Mouse (Mus musculus) hindbrain, embryonic 14.5 days (tissue): ENCODE measurements around the gene Cacna2d2. TPM values are rescaled to one million over a fixed set of nuclear protein-coding genes. Genes with fewer than 3 reads are reported as not detected.
"Not testable (repeated sequence)": the region's sequence is repeated elsewhere in the genome, so short reads cannot be mapped to it uniquely, and the experiment has no call there.

Experiments used
- ATAC-seq: fragments of 200-750 bp; cut with Nextera tagmentation; 2 replicates; pipeline ENCODE4 v1.8.0; 2017; ENCODE audit warnings: moderate number of reproducible peaks, mild to moderate bottlenecking, moderate TSS enrichment, moderate library complexity; ENCODE audit not compliant: low FRiP score
- DNase-seq: peaks from one replicate; pipeline ENCODE4 v3.0.0-alpha.2; 2015; ENCODE audit warnings: low spot score
- H3K27ac ChIP-seq: fragments of 300-500 bp; sonication (generic); 2 replicates; pipeline ENCODE4 v1.5.1; 2014; ENCODE audit warnings: mild to moderate bottlenecking, moderate library complexity
- H3K27me3 ChIP-seq: fragments of 300-500 bp; sonication (generic); 2 replicates; pipeline ENCODE4 v1.6.1; 2014; ENCODE audit warnings: mild to moderate bottlenecking, low read length, mixed read lengths; ENCODE audit not compliant: control insufficient read depth, insufficient read depth
- H3K36me3 ChIP-seq: fragments of 300-500 bp; sonication (generic); replicated peaks from 2 replicates; pipeline ENCODE4 v1.6.1; 2014; ENCODE audit not compliant: control insufficient read depth, insufficient read depth
- H3K4me1 ChIP-seq: fragments of 300-500 bp; sonication (generic); replicated peaks from 2 replicates; pipeline ENCODE4 v1.6.1; 2014; ENCODE audit warnings: antibody characterized with exemption, low read length, mixed read lengths; ENCODE audit not compliant: control insufficient read depth, insufficient read depth
- H3K4me2 ChIP-seq: fragments of 300-500 bp; sonication (generic); replicated peaks from 2 replicates; pipeline ENCODE4 v1.6.1; 2014; ENCODE audit warnings: mild to moderate bottlenecking, moderate library complexity
- H3K4me3 ChIP-seq: fragments of 300-500 bp; sonication (generic); replicated peaks from 2 replicates; pipeline ENCODE4 v1.5.1; 2014; ENCODE audit warnings: mild to moderate bottlenecking, low read length
- H3K9ac ChIP-seq: fragments of 300-500 bp; sonication (generic); 2 replicates; pipeline ENCODE4 v1.6.1; 2014
- H3K9me3 ChIP-seq: fragments of 300-500 bp; sonication (generic); 2 replicates; pipeline ENCODE4 v1.6.1; 2016; ENCODE audit warnings: low read length; ENCODE audit not compliant: control insufficient read depth
- WGBS: fragments of 180-500 bp; shearing (Covaris S2); extraction: QIAGEN DNeasy Blood & Tissue Kit; methylation state at CpG from one replicate; pipeline ENCODE4 v1.1.7; 2014; 5-methylcytosine and 5-hydroxymethylcytosine counted together
- polyA plus RNA-seq: library from polyadenylated mRNA; unstranded; fragments of >200 nt; fragmentation: Nextera tagmentation; extraction: Ambion mirVana; gene quantifications from 2 replicates; pipeline ENCODE4 v1.2.1, GENCODE M21; 2014

Cacna2d2 gene
- polyA plus RNA-seq, 1 experiment from 2014 or later: 7.7 TPM

DNA sequence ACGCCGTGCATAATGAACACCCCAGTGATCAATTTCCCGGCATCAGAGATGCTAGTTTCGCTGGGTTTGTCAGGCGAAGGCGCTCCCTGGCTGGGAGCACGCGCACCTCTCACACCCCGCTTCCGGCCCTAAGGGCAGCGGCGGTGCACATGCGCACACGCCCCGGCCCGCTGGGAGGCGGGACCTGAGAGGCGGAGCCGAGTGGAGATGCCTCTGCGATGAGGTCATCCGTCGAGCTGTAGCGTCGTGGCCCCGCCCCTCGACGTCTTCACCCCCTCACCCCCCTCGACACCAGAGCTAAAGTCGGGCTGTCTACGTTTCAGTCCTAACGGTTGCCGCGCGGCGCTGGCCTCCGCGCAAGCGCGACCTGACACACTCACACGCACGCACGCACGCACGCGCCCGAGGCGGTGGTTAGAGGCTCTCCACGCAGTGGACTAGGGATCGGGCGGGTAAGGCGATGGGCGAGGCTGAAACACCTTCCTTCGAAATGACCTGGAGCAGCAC lies 155.0 kb downstream of the Cacna2d2 start:
- under 1% methylated on average over 53 of the region's 53 CpGs for WGBS
- H3K4me2 ChIP-seq: peak overlapping the region; percentile 75
- H3K4me1 ChIP-seq: peaks cover 37% of the 10 kb centered on the region

DNA sequence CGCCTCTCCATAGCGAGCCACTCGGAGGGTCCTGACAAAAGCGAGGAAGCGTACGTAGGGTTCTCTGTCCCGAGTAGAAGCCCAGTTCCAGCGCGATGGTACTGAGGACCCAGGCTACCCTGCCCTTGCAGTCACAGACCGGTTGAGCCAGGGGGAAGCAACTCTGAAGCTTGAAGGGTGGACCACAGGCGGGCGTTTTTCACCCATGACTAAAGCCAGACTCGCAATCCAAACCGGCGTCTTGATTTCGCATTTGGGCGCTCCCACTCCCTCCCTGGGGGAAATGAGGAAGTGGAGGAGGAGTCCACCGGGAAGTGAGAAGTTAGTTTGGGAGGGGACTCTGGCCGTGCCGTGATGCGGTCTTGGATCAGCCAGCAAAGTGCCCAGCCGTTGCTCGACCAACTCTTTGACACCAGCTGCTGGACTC lies 155.6 kb downstream of the Cacna2d2 start:
- H3K4me2 ChIP-seq: peak overlapping the region; percentile 75
- no peaks in the 10 kb centered on the region for H3K9me3 ChIP-seq
- 0% methylated on average over 23 of the region's 23 CpGs for WGBS
- peaks cover 30% of the 10 kb centered on the region for H3K27me3 ChIP-seq
- peak overlapping the region; percentile 80 for H3K9ac ChIP-seq
- no peak for DNase-seq
- peak overlapping the region; percentile 74 for H3K4me3 ChIP-seq
- ATAC-seq: peak; percentile 32
- peaks cover 37% of the 10 kb centered on the region for H3K4me1 ChIP-seq
- peak overlapping the region; percentile 87 for H3K27ac ChIP-seq
- H3K36me3 ChIP-seq: peaks cover 30% of the 10 kb centered on the region

More for the DNA sequence above, 155.0 kb downstream of the Cacna2d2 start:
- H3K4me3 ChIP-seq: peak overlapping the region; percentile 74
- no peaks in the 10 kb centered on the region for H3K9me3 ChIP-seq
- DNase-seq (peak; percentile 99), ATAC-seq (peak; percentile 93)
- H3K9ac ChIP-seq: peak overlapping the region; percentile 80
- H3K27ac ChIP-seq: peak overlapping the region; percentile 87
- H3K36me3 ChIP-seq: peaks cover 23% of the 10 kb centered on the region
- H3K27me3 ChIP-seq: peaks cover 37% of the 10 kb centered on the region

DNA sequence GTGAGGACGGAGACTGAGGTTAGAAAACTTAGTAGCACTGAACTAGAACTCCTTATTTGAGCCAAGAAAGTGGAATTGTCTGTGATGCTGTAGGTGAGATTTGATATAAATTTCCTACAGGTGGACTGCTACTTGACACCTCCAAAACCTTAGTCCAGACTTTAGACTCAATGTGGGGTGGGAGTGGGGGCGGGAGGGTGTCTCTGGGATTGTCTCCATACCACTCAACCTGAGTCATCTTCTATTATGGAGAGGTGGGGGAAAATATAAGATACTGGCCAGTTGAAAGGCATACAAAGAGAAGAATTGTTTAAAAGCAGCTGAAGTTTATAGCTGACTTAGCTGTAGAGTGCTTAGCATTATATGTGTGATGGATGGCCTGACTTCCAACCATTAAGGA lies 156.3 kb downstream of the Cacna2d2 start:
- 45% methylated on average over 2 of the region's 2 CpGs for WGBS
- H3K9me3 ChIP-seq: no peaks in the 10 kb centered on the region
- H3K9ac ChIP-seq: peak overlapping the region; percentile 80
- peaks cover 36% of the 10 kb centered on the region for H3K36me3 ChIP-seq
- ATAC-seq (no peak), DNase-seq (no peak)
- peaks cover 37% of the 10 kb centered on the region for H3K4me1 ChIP-seq
- H3K4me3 ChIP-seq: peak overlapping the region; percentile 74
- H3K4me2 ChIP-seq: peak overlapping the region; percentile 75
- H3K27ac ChIP-seq: peak overlapping the region; percentile 87; the same call in 1 of the 2 replicates
- peaks cover 24% of the 10 kb centered on the region for H3K27me3 ChIP-seq

DNA sequence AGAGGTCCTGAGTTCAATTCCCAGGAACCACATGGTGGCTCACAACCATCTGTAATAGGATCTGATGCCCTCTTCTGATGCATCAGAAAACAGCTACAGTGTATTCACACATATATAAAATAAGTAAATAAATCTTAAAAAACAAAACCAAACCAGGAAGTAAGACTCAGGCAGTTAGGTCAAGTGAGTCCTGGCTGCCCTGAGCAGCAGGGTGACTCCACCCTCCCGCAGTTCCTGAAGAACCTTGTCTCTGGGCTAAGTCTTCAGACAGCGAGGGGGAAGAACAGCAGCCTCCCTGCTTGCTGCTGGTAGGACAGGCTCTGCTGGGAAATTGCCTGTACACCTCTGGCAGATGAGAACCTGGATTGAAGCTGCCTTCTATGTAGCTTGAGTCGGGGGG lies 156.9 kb downstream of the Cacna2d2 start:
- H3K4me2 ChIP-seq: peak overlapping the region; percentile 75
- H3K36me3 ChIP-seq: peaks cover 43% of the 10 kb centered on the region
- H3K4me1 ChIP-seq: peaks cover 33% of the 10 kb centered on the region
- ATAC-seq (no peak), DNase-seq (no peak)
- WGBS: 91% methylated on average over 3 of the region's 3 CpGs
- H3K9me3 ChIP-seq: no peaks in the 10 kb centered on the region
- 0 out of 2 replicates have a peak overlapping the region, but pooled peaks have one; percentile 74 for H3K4me3 ChIP-seq
- H3K27me3 ChIP-seq: peaks cover 18% of the 10 kb centered on the region
- no peak overlapping the region for H3K27ac ChIP-seq
- H3K9ac ChIP-seq: no peak overlapping the region

DNA sequence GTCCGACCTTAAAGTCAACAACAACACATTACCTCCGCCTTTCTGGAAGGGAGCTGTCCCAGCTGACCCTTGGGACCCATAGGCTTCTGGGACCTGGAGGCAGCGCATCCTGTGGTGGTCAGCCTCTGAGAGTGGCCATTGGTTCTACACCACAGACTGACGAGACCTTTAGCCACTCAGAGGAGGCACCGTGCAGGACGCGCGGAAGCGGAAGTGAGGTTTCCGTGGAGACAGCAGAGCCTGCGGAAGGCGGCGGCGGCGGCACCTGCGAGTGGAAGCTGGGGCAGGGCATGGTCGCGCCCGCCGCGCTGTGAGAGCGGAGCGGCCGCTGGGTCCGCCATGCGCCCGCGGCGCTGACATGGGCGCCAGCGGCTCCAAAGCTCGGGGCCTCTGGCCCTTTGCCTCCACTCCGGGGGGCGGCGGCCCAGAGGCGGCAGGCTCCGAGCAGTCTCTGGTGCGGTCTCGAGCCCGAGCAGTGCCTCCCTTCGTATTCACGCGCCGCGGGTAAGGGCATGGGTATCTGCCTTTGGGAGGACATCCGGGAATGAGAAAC lies 163.7 kb downstream of the Cacna2d2 start, which contains the start of gene Tusc2:
Tusc2 (plus strand) TSS at position 227 of the 553 bp plus-strand sequence.
- ATAC-seq (peak; percentile 94), DNase-seq (peak; percentile 90)
- Histone ChIP-seq H3K4me2 (peak within 1 kb of the TSS; percentile 95), H3K4me3 (peak within 1 kb of the TSS; percentile 75), H3K9ac (peak within 1 kb of the TSS; percentile 76), H3K9me3 (no peaks in the 10 kb centered on the region), H3K36me3 (peaks cover 62% of the 10 kb centered on the region), H3K27me3 (no peaks in the 10 kb centered on the region), H3K4me1 (peaks cover 14% of the 10 kb centered on the region), H3K27ac (peak within 1 kb of the TSS; percentile 55; the same call in 1 of the 2 replicates)
- under 1% methylated on average over 46 of the region's 46 CpGs for WGBS

DNA sequence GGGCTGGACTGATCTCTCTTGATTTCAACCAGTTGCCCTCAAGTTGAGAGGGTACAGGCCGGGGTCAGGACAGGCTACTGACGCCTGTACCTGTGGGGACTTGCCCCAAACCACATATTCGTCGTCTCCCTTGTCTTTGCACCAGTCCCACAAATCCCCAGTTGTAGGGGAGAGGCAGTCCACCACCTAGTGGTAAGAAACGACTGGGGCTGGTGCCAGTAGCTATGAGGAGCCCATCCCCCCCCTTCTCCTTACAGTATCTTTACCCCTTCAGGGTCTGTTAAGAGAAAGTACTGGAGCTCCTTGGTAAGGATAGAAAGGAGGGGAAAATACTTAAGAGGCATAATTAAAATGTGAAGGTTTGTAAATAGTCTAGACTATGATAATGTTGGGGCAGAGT lies 166.1 kb downstream of the Cacna2d2 start:
- peaks cover 25% of the 10 kb centered on the region for H3K4me1 ChIP-seq
- H3K4me2 ChIP-seq, H3K9ac ChIP-seq, H3K4me3 ChIP-seq, ATAC-seq, DNase-seq, H3K27me3 ChIP-seq, H3K9me3 ChIP-seq, H3K27ac ChIP-seq: not testable (repeated sequence)
- WGBS: 57% methylated on average over 5 of the region's 5 CpGs
- peaks cover 41% of the 10 kb centered on the region for H3K36me3 ChIP-seq

DNA sequence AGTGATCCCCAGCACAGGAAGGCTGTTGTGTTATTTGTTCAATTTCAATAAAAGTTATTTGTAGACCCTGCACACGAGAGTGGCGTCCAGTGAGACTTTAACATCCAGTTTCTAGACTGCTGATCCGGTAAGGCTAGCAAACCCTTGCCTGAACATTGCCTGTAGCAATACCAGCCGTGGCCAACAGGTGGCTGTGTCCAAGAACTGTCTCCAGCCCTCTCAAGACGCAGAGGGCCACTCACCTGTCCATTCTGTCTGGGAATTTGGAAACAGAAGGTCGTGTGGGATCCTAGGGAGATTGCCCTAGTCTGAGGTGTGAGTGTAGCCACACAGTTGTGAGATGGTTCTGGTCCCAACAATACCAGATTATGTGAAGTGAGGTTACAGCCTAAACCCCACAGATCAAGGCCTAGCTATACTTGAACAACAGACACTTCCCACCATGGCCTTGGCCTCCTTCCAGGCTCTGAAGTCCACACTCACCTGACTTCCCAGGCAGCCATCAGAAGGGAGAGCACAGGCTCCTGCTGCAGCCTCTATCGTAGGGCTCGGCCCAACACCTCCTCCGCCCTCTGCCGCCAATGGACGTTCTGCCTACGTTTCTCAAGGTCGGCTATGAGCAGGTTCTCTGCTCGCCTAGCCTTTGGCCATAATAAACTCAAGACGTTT lies 166.8 kb downstream of the Cacna2d2 start:
- H3K4me1 ChIP-seq: peaks cover 31% of the 10 kb centered on the region
- 61% methylated on average over 15 of the region's 15 CpGs for WGBS
- H3K36me3 ChIP-seq: peaks cover 41% of the 10 kb centered on the region
- ATAC-seq (no peak), DNase-seq (peak; percentile 73)
- H3K9me3 ChIP-seq: no peaks in the 10 kb centered on the region
- no peak overlapping the region for H3K4me3 ChIP-seq
- H3K27ac ChIP-seq: no peak overlapping the region
- no peak overlapping the region for H3K9ac ChIP-seq
- peak overlapping the region; percentile 13 for H3K4me2 ChIP-seq
- no peaks in the 10 kb centered on the region for H3K27me3 ChIP-seq

DNA sequence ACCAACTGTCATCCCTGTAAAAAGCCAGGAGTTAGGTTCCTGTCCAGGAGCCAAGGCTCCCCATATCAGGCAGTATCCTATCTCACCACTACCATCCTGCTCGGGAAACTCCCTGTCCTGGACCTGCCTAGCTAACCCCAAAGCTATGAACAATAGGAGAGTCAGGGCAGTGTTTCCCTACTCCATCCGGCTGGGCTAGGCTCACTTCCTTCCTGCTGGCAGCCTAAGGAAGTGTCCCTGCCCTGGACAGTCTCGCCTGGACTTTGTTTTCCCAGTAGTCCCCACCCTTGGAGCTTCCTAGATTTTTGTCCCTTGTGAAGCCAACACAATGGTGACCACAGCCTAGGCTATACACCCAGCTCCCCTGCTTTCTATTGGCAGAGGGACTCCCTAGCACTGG lies 167.4 kb downstream of the Cacna2d2 start:
- no peak overlapping the region for H3K9ac ChIP-seq
- peaks cover 38% of the 10 kb centered on the region for H3K4me1 ChIP-seq
- peak overlapping the region; percentile 73; the same call in 1 of the 2 replicates for H3K27ac ChIP-seq
- no peak for DNase-seq
- no peaks in the 10 kb centered on the region for H3K9me3 ChIP-seq
- H3K4me3 ChIP-seq: no peak overlapping the region
- no peak for ATAC-seq
- no peaks in the 10 kb centered on the region for H3K27me3 ChIP-seq
- WGBS: 71% methylated on average over 3 of the region's 3 CpGs
- H3K36me3 ChIP-seq: peaks cover 41% of the 10 kb centered on the region
- peak overlapping the region; percentile 83 for H3K4me2 ChIP-seq

DNA sequence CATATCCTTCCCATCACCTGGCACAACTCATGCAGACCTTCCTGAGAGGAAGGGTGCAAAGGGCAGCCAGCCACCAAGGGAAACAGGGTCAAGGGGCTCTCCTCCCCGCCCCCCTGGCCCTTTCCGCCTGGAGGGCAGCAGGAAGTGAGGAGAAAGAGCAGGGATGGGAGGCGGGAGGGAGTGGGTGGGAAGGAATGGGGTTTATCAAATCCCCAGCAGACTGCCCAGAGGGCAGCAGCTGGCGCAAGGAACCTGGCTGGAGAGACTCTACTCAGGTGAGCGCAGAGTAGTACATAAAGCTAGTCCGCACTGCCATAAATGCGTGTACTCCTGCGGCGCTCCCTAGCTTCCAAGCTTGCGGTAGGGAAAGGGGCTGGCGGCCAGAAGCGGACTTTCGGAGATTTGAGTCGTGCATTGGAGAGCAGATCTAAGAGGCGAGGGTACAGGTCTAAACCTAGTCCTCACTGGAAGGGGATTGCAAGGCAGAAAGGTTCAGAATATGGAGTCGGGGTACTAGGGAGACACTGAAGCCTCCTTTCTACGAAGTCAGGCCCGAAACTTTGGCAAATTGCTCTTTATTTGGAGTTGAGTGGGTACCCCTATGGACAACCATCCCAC lies 168.4 kb downstream of the Cacna2d2 start, which contains the start of gene Hyal2:
Hyal2 (plus strand) TSS at position 244 of the 618 bp plus-strand sequence.
- H3K4me1 ChIP-seq: peaks cover 38% of the 10 kb centered on the region
- peak within 1 kb of the TSS; percentile 82 for H3K4me3 ChIP-seq
- no peaks in the 10 kb centered on the region for H3K9me3 ChIP-seq
- peaks cover 45% of the 10 kb centered on the region for H3K36me3 ChIP-seq
- peak within 1 kb of the TSS; percentile 87 for H3K9ac ChIP-seq
- peak within 1 kb of the TSS; percentile 83 for H3K4me2 ChIP-seq
- WGBS: 4% methylated on average over 18 of the region's 18 CpGs
- H3K27me3 ChIP-seq: no peaks in the 10 kb centered on the region
- peak within 1 kb of the TSS; percentile 73 for H3K27ac ChIP-seq
- no peak for DNase-seq
- ATAC-seq: no peak
